Mouse (Mus musculus) lung, embryonic 16.5 days (tissue): ENCODE measurements at regions not wholly inside any gene's neighbourhood (a gene's known extent, or its start where the extent isn't known, plus 50 kb on each side); places are given as distances from the start of the nearest gene placed in this dataset.

Source experiments
- ATAC-seq: fragments of 200-750 bp; cut with Nextera tagmentation; 2 replicates; pipeline ENCODE4 v1.8.0; 2017; ENCODE audit warnings: low read depth, mild to moderate bottlenecking, moderate library complexity
- H3K27ac ChIP-seq: fragments of 300-500 bp; sonication (generic); 2 replicates; pipeline ENCODE4 v1.5.1; 2014; ENCODE audit warnings: mild to moderate bottlenecking, control low read depth, low read length
- H3K27me3 ChIP-seq: fragments of 300-500 bp; sonication (generic); 2 replicates; pipeline ENCODE4 v1.6.1; 2014; ENCODE audit warnings: low read depth, low read length, mixed read lengths; ENCODE audit not compliant: control insufficient read depth, insufficient read depth
- H3K36me3 ChIP-seq: fragments of 300-500 bp; sonication (generic); 2 replicates; pipeline ENCODE4 v1.6.1; 2014; ENCODE audit warnings: low read length; ENCODE audit not compliant: control insufficient read depth, insufficient read depth
- H3K4me1 ChIP-seq: fragments of 300-500 bp; sonication (generic); replicated peaks from 2 replicates; pipeline ENCODE4 v1.6.1; 2014; ENCODE audit warnings: low read length, mixed read lengths; ENCODE audit not compliant: control insufficient read depth, insufficient read depth
- H3K4me2 ChIP-seq: fragments of 300-500 bp; sonication (generic); 2 replicates; pipeline ENCODE4 v1.6.1; 2014; ENCODE audit warnings: low read depth, low read length, control low read depth
- H3K4me3 ChIP-seq: fragments of 300-500 bp; sonication (generic); 2 replicates; pipeline ENCODE4 v1.5.1; 2014; ENCODE audit warnings: mild to moderate bottlenecking, low read length, control low read depth
- H3K9ac ChIP-seq: fragments of 300-500 bp; sonication (generic); 2 replicates; pipeline ENCODE4 v1.6.1; 2014; ENCODE audit warnings: low read length, control low read depth
- H3K9me3 ChIP-seq: fragments of 300-500 bp; sonication (generic); 2 replicates; pipeline ENCODE4 v1.6.1; 2016; ENCODE audit warnings: low read length; ENCODE audit not compliant: control insufficient read depth
- WGBS: fragments of 180-500 bp; shearing (Covaris S2); extraction: QIAGEN DNeasy Blood & Tissue Kit; methylation state at CpG from one replicate; pipeline ENCODE4 v1.1.7; 2014; 5-methylcytosine and 5-hydroxymethylcytosine counted together

DNA sequence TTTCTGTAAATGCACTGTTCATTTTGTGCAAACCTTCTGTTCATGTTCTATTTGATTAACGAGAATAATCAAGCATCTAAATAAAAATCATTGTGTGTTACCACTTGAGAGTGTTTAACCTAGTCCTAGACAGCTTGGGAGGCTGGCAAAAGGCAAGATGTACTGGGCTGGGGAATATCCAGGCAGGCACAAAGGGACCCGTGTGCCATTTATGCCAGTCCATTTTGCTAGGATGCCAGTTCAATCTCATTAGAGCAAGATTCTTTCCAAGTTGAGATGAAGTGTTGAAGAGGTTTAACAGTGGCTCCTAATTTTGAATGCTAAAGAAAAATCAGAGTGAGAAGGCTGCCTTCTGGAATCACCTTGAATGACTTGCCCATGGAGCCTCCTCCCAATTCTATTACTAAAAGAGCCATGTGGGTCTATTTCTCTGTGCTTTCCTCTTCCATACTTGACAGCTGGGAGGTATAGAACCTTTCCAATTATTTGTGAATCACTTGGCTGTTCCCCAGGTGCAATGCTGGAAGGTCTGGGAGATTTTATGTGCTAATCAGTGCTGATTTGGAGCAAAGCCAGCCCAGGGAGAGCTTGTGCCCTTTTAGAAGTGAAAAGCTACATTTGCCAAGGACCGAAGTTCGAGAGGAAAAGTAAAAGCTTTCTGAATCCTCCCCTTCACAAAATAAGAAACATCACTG is 618.9 kb upstream of the Agtr1b start:
- Histone ChIP-seq H3K36me3 (no peaks in the 10 kb centered on the region), H3K9ac (no peak overlapping the region), H3K4me1 (peaks cover 20% of the 10 kb centered on the region), H3K9me3 (no peaks in the 10 kb centered on the region), H3K27me3 (no peaks in the 10 kb centered on the region), H3K4me2 (no peak overlapping the region), H3K4me3 (no peak overlapping the region), H3K27ac (no peak overlapping the region)
- 44% methylated on average over 4 of the region's 4 CpGs for WGBS
- ATAC-seq = no peak

DNA sequence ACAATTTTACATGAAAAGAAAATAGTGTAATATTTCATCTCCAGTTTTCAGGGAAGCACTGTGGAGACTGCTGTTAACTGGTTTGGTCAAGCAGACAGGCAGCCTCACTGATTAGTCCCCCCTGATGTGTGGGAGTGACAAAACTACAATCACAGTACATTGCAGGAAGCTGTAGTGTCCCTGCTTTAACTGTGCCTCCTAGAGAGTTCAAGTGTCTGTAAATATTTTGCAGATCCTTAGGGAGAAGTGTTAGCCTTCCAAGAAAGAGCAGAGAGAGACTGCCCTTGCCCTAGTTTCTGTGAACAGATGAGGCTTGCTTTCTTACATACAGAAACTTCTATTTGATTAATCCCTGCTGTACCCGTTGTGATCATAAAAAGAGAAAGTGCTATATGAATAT is 617.2 kb upstream of the Agtr1b start:
- Histone ChIP-seq H3K27me3 (no peaks in the 10 kb centered on the region), H3K4me2 (no peak overlapping the region), H3K27ac (peak overlapping the region; percentile 1; the same call in 1 of the 2 replicates), H3K4me3 (no peak overlapping the region), H3K36me3 (no peaks in the 10 kb centered on the region), H3K9me3 (no peaks in the 10 kb centered on the region), H3K9ac (no peak overlapping the region), H3K4me1 (peaks cover 20% of the 10 kb centered on the region)
- WGBS = 10% methylated on average over 1 of the region's 1 CpGs
- peak; percentile 34; the same call in 1 of the 2 replicates for ATAC-seq

DNA sequence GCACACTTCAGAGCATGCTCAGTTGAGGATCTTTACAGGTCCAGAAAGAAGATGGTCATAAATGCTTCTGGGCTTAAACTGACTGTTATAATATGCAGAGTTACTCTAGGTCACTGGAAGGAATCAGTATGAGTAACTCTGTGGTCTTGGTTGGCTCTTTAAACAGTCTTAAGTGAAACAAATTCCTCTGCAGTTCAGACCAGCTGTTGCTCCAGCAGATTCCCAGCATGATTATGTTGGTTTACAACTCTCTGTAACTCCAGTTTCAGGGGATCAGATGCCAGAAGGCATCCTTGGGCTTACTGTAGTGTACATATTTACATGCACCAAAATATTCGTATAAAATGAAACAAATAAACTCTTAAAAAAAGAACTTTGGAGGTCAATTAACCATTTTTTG is 606.1 kb upstream of the Agtr1b start:
- H3K4me2 ChIP-seq = no peak overlapping the region
- no peak for ATAC-seq

More for the DNA sequence above, 606.1 kb upstream of the Agtr1b start:
- Histone ChIP-seq H3K9me3 (no peaks in the 10 kb centered on the region), H3K36me3 (no peaks in the 10 kb centered on the region), H3K27me3 (no peaks in the 10 kb centered on the region), H3K4me3 (no peak overlapping the region), H3K9ac (no peak overlapping the region), H3K4me1 (no peaks in the 10 kb centered on the region), H3K27ac (no peak overlapping the region)
- 65% methylated on average over 1 of the region's 1 CpGs for WGBS
